Mouse (Mus musculus): ENCODE measurements around the gene Ergic3. TPM values are rescaled to one million over a fixed set of nuclear protein-coding genes. Genes with fewer than 3 reads are reported as not detected.

The Ergic3 gene
- polyA plus RNA-seq, 1 experiment: 161 TPM

DNA sequence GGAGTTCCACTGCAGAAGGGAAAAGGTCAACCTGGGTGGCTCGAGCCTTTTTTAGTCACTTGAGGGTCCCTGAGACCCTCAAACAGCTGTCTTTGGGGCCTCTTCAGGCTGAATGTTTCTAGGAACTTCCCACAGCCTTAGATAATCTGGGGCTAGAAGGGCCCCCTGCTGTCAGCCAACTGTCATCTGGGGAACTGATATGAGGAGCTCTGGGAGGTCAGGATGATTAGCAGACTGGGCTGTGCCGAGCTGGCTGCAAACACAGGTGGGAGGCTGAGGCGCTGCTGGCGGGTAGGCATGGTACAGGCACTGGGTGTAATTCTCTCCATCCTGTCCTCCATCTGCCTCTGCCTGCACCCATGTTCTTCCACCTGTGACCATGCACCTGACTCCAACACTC lies 18.8 kb upstream of the Ergic3 start:
- H3K4me1 ChIP-seq (ENCODE audit: control insufficient read depth, insufficient read depth, low read length): no peaks in the 10 kb centered on the region
- TF ChIP-seq CTCF (IDR thresholded peaks at IDR 0.05; ENCODE audit: borderline replicate concordance, insufficient read depth, low read length) (no peak), POLR2A (IDR thresholded peaks at IDR 0.05; ENCODE audit: low read depth, low read length) (no peak)
- H3K4me3 ChIP-seq (ENCODE audit: insufficient read depth, low read length): no peak overlapping the region
- H3K27ac ChIP-seq (ENCODE audit: insufficient read depth, low read length): no peak overlapping the region

DNA sequence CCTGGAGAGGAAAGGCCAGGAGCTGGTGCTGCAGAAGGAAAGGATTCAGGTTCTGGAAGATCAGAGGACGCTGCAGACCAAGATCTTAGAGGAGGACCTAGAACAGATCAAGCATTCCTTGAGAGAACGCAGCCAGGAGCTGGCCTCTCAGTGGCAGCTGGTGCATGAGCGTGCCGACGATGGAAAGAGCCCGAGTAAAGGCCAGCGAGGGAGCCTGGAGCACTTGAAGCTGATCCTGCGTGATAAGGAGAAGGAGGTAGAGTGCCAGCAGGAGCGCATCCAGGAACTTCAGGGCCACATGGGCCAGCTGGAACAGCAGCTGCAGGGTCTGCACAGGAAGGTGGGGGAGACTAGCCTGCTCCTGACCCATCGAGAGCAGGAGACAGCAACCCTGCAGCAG lies 16.7 kb upstream of the Ergic3 start:
- Histone ChIP-seq H3K4me3 (ENCODE audit: insufficient read depth, low read length) (no peak overlapping the region), H3K27ac (ENCODE audit: insufficient read depth, low read length) (no peak overlapping the region), H3K4me1 (ENCODE audit: control insufficient read depth, insufficient read depth, low read length) (no peaks in the 10 kb centered on the region)
- no peak for TF ChIP-seq POLR2A (IDR thresholded peaks at IDR 0.05; ENCODE audit: low read depth, low read length)
- TF ChIP-seq CTCF (IDR thresholded peaks at IDR 0.05; ENCODE audit: borderline replicate concordance, insufficient read depth, low read length): no peak

DNA sequence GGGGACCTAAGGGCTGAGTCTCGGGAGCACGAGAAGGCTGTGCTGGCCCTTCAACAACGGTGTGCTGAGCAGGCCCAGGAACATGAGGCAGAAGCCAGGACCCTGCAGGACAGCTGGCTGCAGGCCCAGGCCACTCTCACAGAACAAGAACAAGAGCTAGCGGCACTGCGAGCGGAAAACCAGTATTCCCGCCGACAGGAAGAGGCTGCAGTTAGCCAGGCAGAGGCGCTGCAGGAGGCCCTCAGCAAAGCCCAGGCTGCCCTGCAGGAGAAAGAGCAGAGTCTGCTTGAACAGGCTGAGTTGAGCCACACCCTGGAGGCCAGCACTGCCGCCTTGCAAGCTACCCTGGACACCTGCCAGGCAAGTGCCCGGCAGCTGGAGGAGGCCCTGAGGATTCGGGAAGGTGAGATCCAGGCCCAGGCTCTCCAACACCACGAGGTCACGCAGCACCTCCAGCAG lies 16.0 kb upstream of the Ergic3 start:
- TF ChIP-seq POLR2A (IDR thresholded peaks at IDR 0.05; ENCODE audit: low read depth, low read length) (no peak), CTCF (IDR thresholded peaks at IDR 0.05; ENCODE audit: borderline replicate concordance, insufficient read depth, low read length) (no peak)
- H3K4me1 ChIP-seq (ENCODE audit: control insufficient read depth, insufficient read depth, low read length): no peaks in the 10 kb centered on the region
- no peak overlapping the region for H3K27ac ChIP-seq (ENCODE audit: insufficient read depth, low read length)
- H3K4me3 ChIP-seq (ENCODE audit: insufficient read depth, low read length): no peak overlapping the region

DNA sequence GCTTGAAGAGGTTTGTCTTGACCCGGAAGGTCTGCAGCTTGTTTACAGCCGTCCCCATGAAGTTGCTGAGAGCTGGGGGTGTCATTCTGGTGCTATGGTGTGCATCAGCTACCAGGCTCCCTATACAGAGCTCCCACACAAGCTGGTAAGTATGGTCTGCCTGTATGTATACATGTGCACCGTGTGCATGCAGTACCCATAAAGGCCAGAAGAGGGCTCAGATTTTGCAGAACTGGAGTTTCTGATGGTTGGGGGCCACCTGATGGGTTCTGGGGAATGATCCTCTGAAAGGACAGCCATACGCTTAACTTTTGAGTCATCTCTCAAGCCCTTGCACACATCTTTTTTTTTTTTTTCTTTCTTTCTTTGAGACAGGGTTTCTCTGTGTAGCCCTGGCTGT lies 2.5 kb upstream of the Ergic3 start:
- TF ChIP-seq POLR2A (IDR thresholded peaks at IDR 0.05; ENCODE audit: low read depth, low read length): no peak
- no peak for TF ChIP-seq CTCF (IDR thresholded peaks at IDR 0.05; ENCODE audit: borderline replicate concordance, insufficient read depth, low read length)
- no peak overlapping the region for H3K27ac ChIP-seq (ENCODE audit: insufficient read depth, low read length)
- H3K4me1 ChIP-seq (ENCODE audit: control insufficient read depth, insufficient read depth, low read length): no peaks in the 10 kb centered on the region
- H3K4me3 ChIP-seq (ENCODE audit: insufficient read depth, low read length): no peak overlapping the region

DNA sequence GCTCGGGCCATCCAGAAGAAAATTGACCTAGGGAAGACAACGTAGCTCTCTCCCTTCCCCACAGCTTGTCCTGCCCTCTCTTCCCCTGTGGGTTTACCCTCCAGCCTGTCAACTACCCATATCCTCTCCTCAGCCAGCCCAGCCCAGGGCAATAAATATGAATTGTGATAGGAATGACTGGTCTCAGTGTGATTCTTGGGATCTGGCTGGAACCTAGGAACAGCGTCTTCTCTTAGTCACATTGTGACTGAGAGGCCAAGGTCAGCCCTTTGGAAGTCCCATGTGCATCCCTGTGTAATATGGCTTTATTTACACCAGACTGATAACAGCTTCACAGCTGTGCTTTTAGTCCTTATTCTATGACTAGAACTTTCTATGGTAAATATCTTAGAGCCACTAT lies 10.3 kb downstream of the Ergic3 start:
- H3K4me3 ChIP-seq (ENCODE audit: insufficient read depth, low read length): no peak overlapping the region
- no peak overlapping the region for H3K27ac ChIP-seq (ENCODE audit: insufficient read depth, low read length)
- TF ChIP-seq POLR2A (IDR thresholded peaks at IDR 0.05; ENCODE audit: low read depth, low read length) (no peak), CTCF (IDR thresholded peaks at IDR 0.05; ENCODE audit: borderline replicate concordance, insufficient read depth, low read length) (no peak)
- H3K4me1 ChIP-seq (ENCODE audit: control insufficient read depth, insufficient read depth, low read length): no peaks in the 10 kb centered on the region

DNA sequence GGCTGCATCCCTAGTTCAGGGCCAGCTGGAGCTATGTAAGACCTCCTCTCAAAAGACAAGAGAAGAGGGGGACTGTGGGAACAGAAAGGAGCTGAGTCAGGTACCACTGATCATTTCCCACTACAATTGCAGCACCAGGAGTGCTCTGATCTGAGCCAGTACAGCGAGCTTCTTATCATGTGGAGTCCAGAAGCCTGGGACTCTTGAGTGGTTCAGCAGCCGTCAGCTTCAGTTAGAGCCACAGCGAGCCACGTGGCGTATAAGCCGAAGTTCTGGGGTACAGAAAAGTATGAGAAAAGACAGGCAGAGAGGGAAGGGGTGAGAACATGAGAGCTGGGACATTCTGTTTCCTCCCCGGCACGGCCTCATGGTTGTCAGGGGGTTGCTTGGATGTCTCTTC lies 13.4 kb downstream of the Ergic3 start:
- Histone ChIP-seq H3K27ac (ENCODE audit: insufficient read depth, low read length) (no peak overlapping the region), H3K4me1 (ENCODE audit: control insufficient read depth, insufficient read depth, low read length) (no peaks in the 10 kb centered on the region), H3K4me3 (ENCODE audit: insufficient read depth, low read length) (no peak overlapping the region)
- no peak for TF ChIP-seq POLR2A (IDR thresholded peaks at IDR 0.05; ENCODE audit: low read depth, low read length)
- TF ChIP-seq CTCF (IDR thresholded peaks at IDR 0.05; ENCODE audit: borderline replicate concordance, insufficient read depth, low read length): no peak

DNA sequence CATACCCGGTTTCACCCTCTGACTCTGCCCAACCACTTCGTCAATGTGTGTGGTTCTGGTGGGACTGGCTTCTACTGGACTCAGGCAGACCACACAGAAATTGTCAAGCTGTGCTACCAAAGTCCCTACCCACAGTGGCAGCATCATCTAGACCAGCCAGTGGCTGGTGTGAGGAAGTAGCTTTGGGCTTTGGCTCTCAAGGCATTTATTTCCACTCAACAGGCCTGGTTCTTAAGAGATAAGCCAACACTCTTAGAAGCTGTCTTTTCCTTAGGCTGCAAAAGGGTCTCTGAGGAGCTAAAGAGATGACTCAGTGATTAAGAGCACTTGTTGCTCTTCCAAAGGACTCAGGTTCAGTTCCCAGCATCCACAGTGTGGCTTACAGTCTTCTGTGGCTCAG lies 13.9 kb downstream of the Ergic3 start:
- Histone ChIP-seq H3K4me1 (ENCODE audit: control insufficient read depth, insufficient read depth, low read length) (no peaks in the 10 kb centered on the region), H3K27ac (ENCODE audit: insufficient read depth, low read length) (no peak overlapping the region), H3K4me3 (ENCODE audit: insufficient read depth, low read length) (no peak overlapping the region)
- TF ChIP-seq POLR2A (IDR thresholded peaks at IDR 0.05; ENCODE audit: low read depth, low read length) (no peak), CTCF (IDR thresholded peaks at IDR 0.05; ENCODE audit: borderline replicate concordance, insufficient read depth, low read length) (no peak)

DNA sequence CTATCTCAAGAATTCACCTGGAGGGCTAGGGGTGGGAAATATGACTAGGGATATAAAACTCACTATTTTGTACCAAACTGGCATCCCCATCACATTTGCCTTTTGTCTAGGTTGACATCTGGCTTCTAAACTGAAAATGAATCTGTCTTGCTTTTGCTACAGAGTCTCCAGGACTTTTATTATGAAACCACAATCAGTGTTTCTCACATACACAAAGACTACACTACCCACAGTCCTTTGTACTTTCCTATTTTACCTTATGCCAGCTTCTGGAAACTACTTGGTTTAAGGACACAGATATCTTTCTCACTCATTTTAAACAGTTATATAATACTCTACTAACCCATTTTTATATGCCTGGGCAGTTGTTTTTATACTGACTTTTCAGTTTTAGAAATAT lies 17.6 kb downstream of the Ergic3 start:
- TF ChIP-seq POLR2A (IDR thresholded peaks at IDR 0.05; ENCODE audit: low read depth, low read length) (no peak), CTCF (IDR thresholded peaks at IDR 0.05; ENCODE audit: borderline replicate concordance, insufficient read depth, low read length) (no peak)

DNA sequence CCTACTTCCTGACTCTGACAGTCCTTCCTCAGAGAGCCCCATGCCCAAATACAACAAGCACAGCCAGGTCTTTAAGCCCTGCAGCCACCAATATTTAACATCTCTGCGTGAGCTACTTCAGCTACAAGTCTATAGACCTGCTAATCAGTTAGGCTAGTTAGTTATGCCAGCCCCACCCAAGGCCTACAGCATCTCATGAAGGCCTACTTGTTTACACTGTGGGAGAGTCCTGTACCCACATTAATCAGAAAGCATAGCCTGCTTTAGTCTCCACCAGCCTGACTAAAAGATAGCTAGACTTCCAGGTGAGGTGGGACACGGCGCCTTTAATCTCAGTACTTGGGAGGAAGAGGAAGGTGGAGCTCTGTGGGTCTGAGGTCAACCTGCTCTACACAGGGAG lies 31.5 kb downstream of the Ergic3 start:
- Histone ChIP-seq H3K4me3 (ENCODE audit: insufficient read depth, low read length) (no peak overlapping the region), H3K27ac (ENCODE audit: insufficient read depth, low read length) (no peak overlapping the region), H3K4me1 (ENCODE audit: control insufficient read depth, insufficient read depth, low read length) (no peaks in the 10 kb centered on the region)
- TF ChIP-seq CTCF (IDR thresholded peaks at IDR 0.05; ENCODE audit: borderline replicate concordance, insufficient read depth, low read length) (no peak), POLR2A (IDR thresholded peaks at IDR 0.05; ENCODE audit: low read depth, low read length) (no peak)

More for the DNA sequence above, 17.6 kb downstream of the Ergic3 start:
- Histone ChIP-seq H3K4me1 (ENCODE audit: control insufficient read depth, insufficient read depth, low read length) (no peaks in the 10 kb centered on the region), H3K4me3 (ENCODE audit: insufficient read depth, low read length) (no peak overlapping the region), H3K27ac (ENCODE audit: insufficient read depth, low read length) (no peak overlapping the region)

DNA sequence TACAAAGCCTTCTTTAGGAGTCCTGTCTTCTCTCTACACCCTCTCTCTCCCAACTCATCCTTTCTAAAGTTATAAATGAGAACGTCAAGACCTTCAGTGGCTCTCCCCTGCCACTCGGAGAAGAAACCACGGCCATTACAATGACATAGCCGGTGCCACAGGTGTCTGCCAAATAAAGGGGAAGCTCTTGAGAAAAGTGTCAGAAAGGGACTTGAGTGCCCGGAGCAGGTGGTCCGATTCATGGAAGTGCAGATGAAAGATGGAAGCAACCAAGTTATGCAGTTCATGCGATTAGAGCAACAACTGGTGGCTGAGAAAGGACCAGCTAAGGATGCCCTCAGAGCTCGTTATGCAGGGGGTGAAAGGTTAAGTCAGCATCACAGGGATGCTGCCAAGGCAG lies 35.1 kb downstream of the Ergic3 start:
- TF ChIP-seq CTCF (IDR thresholded peaks at IDR 0.05; ENCODE audit: borderline replicate concordance, insufficient read depth, low read length) (no peak), POLR2A (IDR thresholded peaks at IDR 0.05; ENCODE audit: low read depth, low read length) (no peak)
- Histone ChIP-seq H3K27ac (ENCODE audit: insufficient read depth, low read length) (no peak overlapping the region), H3K4me1 (ENCODE audit: control insufficient read depth, insufficient read depth, low read length) (no peaks in the 10 kb centered on the region), H3K4me3 (ENCODE audit: insufficient read depth, low read length) (no peak overlapping the region)

DNA sequence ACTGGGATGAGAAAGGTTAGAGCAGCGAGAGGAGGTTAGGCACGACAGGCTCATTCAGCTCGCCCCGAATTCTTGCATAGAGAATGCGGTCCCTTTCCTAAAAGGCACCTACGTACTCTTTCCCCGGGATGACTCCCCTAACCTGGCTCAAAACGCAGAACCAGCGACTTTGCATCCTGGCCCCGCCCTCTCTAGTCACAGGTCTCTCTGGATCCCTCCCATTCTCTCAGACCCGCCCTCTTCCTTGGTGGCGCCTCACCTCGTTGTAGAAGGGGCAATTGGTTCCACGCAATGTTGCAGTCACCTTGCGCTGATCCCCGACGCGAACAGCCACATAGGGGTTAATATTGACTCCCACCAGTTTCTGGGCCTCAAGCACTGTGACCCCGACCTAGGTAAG lies 40.1 kb downstream of the Ergic3 start:
- TF ChIP-seq POLR2A (IDR thresholded peaks at IDR 0.05; ENCODE audit: low read depth, low read length): no peak
- no peak for TF ChIP-seq CTCF (IDR thresholded peaks at IDR 0.05; ENCODE audit: borderline replicate concordance, insufficient read depth, low read length)
- Histone ChIP-seq H3K27ac (ENCODE audit: insufficient read depth, low read length) (no peak overlapping the region), H3K4me1 (ENCODE audit: control insufficient read depth, insufficient read depth, low read length) (no peaks in the 10 kb centered on the region), H3K4me3 (ENCODE audit: insufficient read depth, low read length) (no peak overlapping the region)
